Mouse (Mus musculus) myocyte (in vitro differentiated cells): Measurements from ENCODE around the gene Mylk.

Experiments
- MYOD1 ChIP-seq, 3 experiments: IDR thresholded peaks; one replicate each; pipeline ENCODE4 v1.6.1; 2011; ENCODE audit warnings: control low read depth in 2 of 3, low read depth in 2 of 3, mild to moderate bottlenecking in 2 of 3, moderate library complexity in 1 of 3; ENCODE audit not compliant: insufficient read length in 2 of 3, control insufficient read depth in 1 of 3
- POLR2A ChIP-seq: IDR thresholded peaks from one replicate; pipeline ENCODE4 v1.6.1; 2011; ENCODE audit warnings: low read depth, mild to moderate bottlenecking, control low read depth, moderate library complexity; ENCODE audit not compliant: insufficient read length
- REST ChIP-seq: IDR thresholded peaks from one replicate; pipeline ENCODE4 v1.6.1; 2011; ENCODE audit warnings: mild to moderate bottlenecking, control low read depth, moderate library complexity; ENCODE audit not compliant: insufficient read depth, insufficient read length
- TCF12 ChIP-seq: IDR thresholded peaks from one replicate; pipeline ENCODE4 v1.6.1; 2011; ENCODE audit warnings: mild to moderate bottlenecking, control low read depth; ENCODE audit not compliant: poor library complexity, insufficient read depth, severe bottlenecking

DNA sequence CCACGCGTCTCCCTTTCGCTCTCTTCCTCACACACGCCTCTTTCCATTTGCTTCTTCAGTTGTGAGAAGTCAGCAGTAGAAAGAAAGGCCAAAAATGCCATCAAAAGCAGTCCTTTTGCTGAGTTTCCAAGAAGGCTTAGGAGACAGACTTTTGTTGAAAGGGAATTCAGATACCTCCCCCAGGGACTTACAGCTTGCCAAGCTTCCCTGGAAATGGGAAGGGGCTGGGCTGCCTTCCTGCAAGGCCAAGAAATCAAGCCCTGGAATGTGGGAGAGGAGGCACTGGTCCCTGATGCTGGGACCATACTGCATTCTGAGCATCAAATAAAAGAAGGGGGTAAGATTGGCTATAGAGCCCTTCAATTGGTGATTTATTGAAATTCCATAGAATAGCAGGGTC is 159.9 kb downstream of the Mylk start:
- no peak for TF ChIP-seq TCF12
- TF ChIP-seq REST = no peak
- TF ChIP-seq POLR2A = no peak
- TF ChIP-seq MYOD1 (IDR thresholded peaks at IDR 0.05; ENCODE audit: control insufficient read depth in 1 of 3, insufficient read length in 2 of 3, low read depth in 2 of 3) = no peak
